Mouse (Mus musculus) E14TG2a.4 (cell line): ENCODE measurements around the gene Cdc123.

ENCODE experiments used
- CTCF ChIP-seq: conservative IDR thresholded peaks from 2 replicates; pipeline ENCODE4 v1.5.1; 2014; ENCODE audit warnings: low read length
- NANOG ChIP-seq: IDR thresholded peaks from 2 replicates; pipeline ENCODE4 v1.6.1; 2014; ENCODE audit warnings: borderline replicate concordance, low read length, mixed read lengths

GRCm38 (mm10) chr2:5787391-5787790 is 57.6 kb downstream of the Cdc123 start:
- TF ChIP-seq CTCF (no peak), NANOG (no peak)
